13 mouse cellular contexts compared by ENCODE assay signal in the genomic region with DNA sequence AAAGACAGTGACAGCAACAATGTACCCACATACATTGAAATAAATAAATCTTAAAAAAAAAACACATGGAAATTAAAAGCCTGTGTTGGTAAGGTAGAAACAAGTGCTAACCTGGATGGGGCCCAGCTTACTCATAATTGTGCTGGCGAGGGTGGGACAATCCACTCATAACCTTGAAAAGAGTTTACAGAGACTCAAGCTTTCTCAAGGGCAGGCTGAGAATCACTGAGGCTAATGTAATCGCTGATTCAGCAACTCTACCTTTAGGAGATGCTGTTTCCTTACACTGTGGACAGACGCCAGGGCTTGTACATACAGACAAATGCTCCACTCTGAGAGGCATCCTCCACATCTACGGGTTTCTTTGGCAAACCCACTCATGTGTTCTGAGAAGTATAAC. TPM values are rescaled to one million over a fixed set of nuclear protein-coding genes. Genes with fewer than 3 reads are reported as not detected.
"Had no signal": no experiment of that assay in that cellular context is flagged by ENCODE, and none has a peak within 500 bp of the region (broad histone marks: within the 10 kb centered on the region; RNA-seq: fewer than 3 reads in every experiment).

No protein-coding gene starts in this region.

- H3K9ac ChIP-seq: kidney, embryonic 15.5 days; liver, embryonic 12.5 days; lung, embryonic 15.5 days; midbrain, embryonic 13.5 days; neural tube, embryonic 15.5 days had no signal

- H3K9me3 ChIP-seq: kidney, embryonic 15.5 days; limb, embryonic 10.5 days; liver, embryonic 12.5 days; lung, embryonic 15.5 days; midbrain, embryonic 13.5 days; neural tube, embryonic 15.5 days had no signal

- H3K4me1 ChIP-seq: limb, embryonic 10.5 days; lung, embryonic 15.5 days had no signal

- ATAC-seq: liver, embryonic 12.5 days; midbrain, embryonic 13.5 days had no signal

- H3K27me3 ChIP-seq: kidney, embryonic 15.5 days; liver, embryonic 12.5 days; lung, embryonic 15.5 days; midbrain, embryonic 13.5 days; neural tube, embryonic 15.5 days had no signal

- H3K27ac ChIP-seq: kidney, embryonic 15.5 days; limb, embryonic 10.5 days; liver, embryonic 12.5 days; lung, embryonic 15.5 days; midbrain, embryonic 13.5 days; neural tube, embryonic 15.5 days had no signal

- H3K4me2 ChIP-seq: kidney, embryonic 15.5 days; liver, embryonic 12.5 days; lung, embryonic 15.5 days; midbrain, embryonic 13.5 days; neural tube, embryonic 15.5 days had no signal

- DNase-seq: kidney, postnatal 14 days; right cerebral cortex, adult 18-20 months; right cerebral cortex, postnatal 25 days; thymus, postnatal 4 days had no signal

- H3K36me3 ChIP-seq: kidney, embryonic 15.5 days; limb, embryonic 10.5 days; liver, embryonic 12.5 days; lung, embryonic 15.5 days; midbrain, embryonic 13.5 days; neural tube, embryonic 15.5 days had no signal

- H3K4me3 ChIP-seq: kidney, embryonic 15.5 days; limb, embryonic 10.5 days; liver, embryonic 12.5 days; lung, embryonic 15.5 days; midbrain, embryonic 13.5 days; myocyte; neural tube, embryonic 15.5 days had no signal

RNA-seq across cellular contexts. Expression of gene Asphd1, which starts 29.4 kb away (rescaled TPM):
- total RNA-seq: megakaryocyte-erythroid progenitor cell, adult 5-6 weeks had no signal
- polyA plus RNA-seq: limb, embryonic 10.5 days; liver, embryonic 12.5 days; liver, embryonic 16.5 days had no signal
